Mouse (Mus musculus) midbrain, embryonic 11.5 days (tissue): Measurements from ENCODE around the gene Ralgps1. TPM values are rescaled to one million over a fixed set of nuclear protein-coding genes. Genes with fewer than 3 reads are reported as not detected.

ENCODE experiments used
- ATAC-seq: fragments of 200-750 bp; cut with Nextera tagmentation; 2 replicates; pipeline ENCODE4 v1.8.0; 2017; ENCODE audit warnings: moderate TSS enrichment, moderate library complexity; ENCODE audit not compliant: low FRiP score
- DNase-seq: peaks from one replicate; pipeline ENCODE4 v3.0.0; 2015; ENCODE audit warnings: low spot score; ENCODE audit errors: missing footprints
- H3K27ac ChIP-seq: fragments of 300-500 bp; sonication (generic); 2 replicates; pipeline ENCODE4 v1.5.1; 2014; ENCODE audit warnings: low read depth, low read length
- H3K27me3 ChIP-seq: fragments of 300-500 bp; sonication (generic); 2 replicates; pipeline ENCODE4 v1.6.1; 2014; ENCODE audit warnings: mild to moderate bottlenecking, low read length, moderate library complexity, mixed read lengths; ENCODE audit not compliant: control insufficient read depth, insufficient read depth
- H3K36me3 ChIP-seq: fragments of 300-500 bp; sonication (generic); 2 replicates; pipeline ENCODE4 v1.6.1; 2014; ENCODE audit warnings: mild to moderate bottlenecking, low read length, moderate library complexity, mixed read lengths; ENCODE audit not compliant: control insufficient read depth, insufficient read depth
- H3K4me1 ChIP-seq: fragments of 300-500 bp; sonication (generic); 2 replicates; pipeline ENCODE4 v1.6.1; 2014; ENCODE audit warnings: low read length; ENCODE audit not compliant: control insufficient read depth, insufficient read depth
- H3K4me2 ChIP-seq: fragments of 300-500 bp; sonication (generic); 2 replicates; pipeline ENCODE4 v1.6.1; 2014; ENCODE audit warnings: mild to moderate bottlenecking, moderate library complexity
- H3K4me3 ChIP-seq: fragments of 300-500 bp; sonication (generic); 2 replicates; pipeline ENCODE4 v1.5.1; 2014; ENCODE audit warnings: low read depth, low read length
- H3K9ac ChIP-seq: fragments of 300-500 bp; sonication (generic); 2 replicates; pipeline ENCODE4 v1.6.1; 2014; ENCODE audit warnings: low read length
- H3K9me3 ChIP-seq: fragments of 300-500 bp; sonication (generic); 2 replicates; pipeline ENCODE4 v1.6.1; 2016; ENCODE audit warnings: low read length; ENCODE audit not compliant: control insufficient read depth
- WGBS: fragments of 180-500 bp; shearing (Covaris S2); extraction: QIAGEN DNeasy Blood & Tissue Kit; methylation state at CpG from one replicate; pipeline ENCODE4 v1.1.7; 2014; 5-methylcytosine and 5-hydroxymethylcytosine counted together
- polyA plus RNA-seq: library from polyadenylated mRNA; unstranded; fragments of >200 nt; fragmentation: Nextera tagmentation; extraction: Ambion mirVana; gene quantifications from 2 replicates; pipeline ENCODE4 v1.2.1, GENCODE M21; 2014

Ralgps1 gene
- polyA plus RNA-seq, 1 experiment from 2014 or later = 13.8 TPM

DNA sequence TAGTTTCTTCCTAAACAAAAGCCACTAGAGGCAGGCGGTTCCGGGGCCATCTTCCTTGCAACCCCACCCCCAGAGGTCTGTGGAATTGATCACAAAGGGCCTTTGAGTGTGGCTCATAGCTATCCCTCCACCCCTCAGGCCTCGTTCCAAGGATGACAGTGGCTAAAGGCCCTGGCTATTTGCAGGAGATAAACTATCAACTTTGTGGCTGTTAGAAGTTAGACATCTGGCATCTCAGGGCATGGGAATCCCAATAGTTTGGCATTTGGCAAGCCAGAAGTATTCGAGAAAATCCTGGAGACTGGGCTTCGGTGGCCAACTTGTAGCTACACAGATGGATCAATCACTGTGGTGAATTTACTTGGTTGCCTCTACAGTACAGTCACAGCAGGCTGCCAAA, 137.4 kb downstream of the Ralgps1 start:
- ATAC-seq (no peak), DNase-seq (no peak)
- no peaks in the 10 kb centered on the region for H3K36me3 ChIP-seq

DNA sequence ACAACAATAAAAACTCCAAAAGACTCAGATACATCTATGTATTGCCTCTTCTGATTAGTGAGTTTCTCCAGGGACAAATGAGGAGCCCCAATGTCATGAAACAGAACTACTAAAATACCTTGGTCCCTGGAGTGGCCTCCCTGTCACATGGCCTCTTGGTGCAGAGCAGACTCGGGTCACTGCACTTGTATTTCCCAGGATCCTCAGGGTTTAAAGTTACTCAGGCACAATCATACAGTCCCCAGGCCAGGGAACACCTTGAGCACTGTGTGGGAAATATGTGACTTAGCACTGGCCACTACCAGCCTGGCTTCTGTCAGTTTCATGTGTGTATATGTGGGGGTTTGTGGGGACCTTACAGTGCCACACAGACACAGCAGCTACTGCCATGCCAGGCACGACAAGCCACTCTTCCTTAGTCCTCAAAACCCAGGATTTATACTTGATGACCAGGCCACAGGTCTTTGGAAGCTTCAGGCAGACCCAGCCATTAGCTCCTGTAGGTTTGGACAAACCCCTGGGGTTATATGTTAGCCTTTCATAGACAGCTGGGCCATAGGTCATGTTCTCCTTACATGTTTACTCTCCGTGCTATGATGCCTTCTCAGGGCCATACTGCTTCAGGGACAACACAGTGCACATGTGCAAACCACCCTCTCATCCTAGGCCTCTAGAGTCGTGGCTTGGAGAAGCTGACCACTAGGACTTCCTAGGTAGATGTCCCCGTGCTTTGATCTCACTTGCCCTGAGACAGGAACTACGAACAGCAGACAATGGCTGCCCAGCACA, 138.3 kb downstream of the Ralgps1 start:
- no peak overlapping the region for H3K9ac ChIP-seq
- H3K27me3 ChIP-seq = no peaks in the 10 kb centered on the region
- H3K4me1 ChIP-seq = no peaks in the 10 kb centered on the region
- H3K36me3 ChIP-seq = no peaks in the 10 kb centered on the region
- WGBS = 85% methylated on average over 6 of the region's 6 CpGs
- ATAC-seq (no peak), DNase-seq (no peak)
- no peak overlapping the region for H3K4me3 ChIP-seq
- no peak overlapping the region for H3K27ac ChIP-seq
- no peaks in the 10 kb centered on the region for H3K9me3 ChIP-seq
- H3K4me2 ChIP-seq = no peak overlapping the region

More for the DNA sequence above, 137.4 kb downstream of the Ralgps1 start:
- H3K4me1 ChIP-seq = no peaks in the 10 kb centered on the region
- no peaks in the 10 kb centered on the region for H3K9me3 ChIP-seq
- H3K9ac ChIP-seq = no peak overlapping the region
- H3K27ac ChIP-seq = no peak overlapping the region
- 88% methylated on average over 5 of the region's 5 CpGs for WGBS
- H3K4me3 ChIP-seq = no peak overlapping the region
- no peak overlapping the region for H3K4me2 ChIP-seq
- no peaks in the 10 kb centered on the region for H3K27me3 ChIP-seq

DNA sequence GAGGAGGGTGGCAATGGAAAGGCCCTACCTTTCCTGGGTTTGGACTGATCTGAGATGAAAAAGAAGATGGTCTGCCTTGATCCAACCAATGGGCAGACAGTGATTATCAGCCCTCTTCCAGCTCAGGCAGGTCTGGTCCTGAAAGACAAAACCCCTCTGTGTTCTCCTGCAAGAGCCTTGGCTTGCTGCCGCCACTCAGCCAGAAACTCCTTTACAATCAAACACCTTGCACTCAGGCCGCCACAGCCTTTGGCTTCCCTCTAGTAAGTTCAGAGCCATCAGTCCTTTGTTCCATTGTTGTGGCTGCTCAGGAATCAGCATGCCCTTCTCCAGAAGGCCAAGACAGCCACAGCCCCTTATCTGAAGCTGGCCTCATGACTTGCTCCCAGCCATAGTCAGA, 139.5 kb downstream of the Ralgps1 start:
- Histone ChIP-seq H3K4me2 (no peak overlapping the region), H3K9ac (no peak overlapping the region), H3K4me1 (0 out of 2 replicates have a peak, but pooled peaks cover 2% of the 10 kb centered on the region), H3K4me3 (no peak overlapping the region), H3K27ac (no peak overlapping the region), H3K27me3 (no peaks in the 10 kb centered on the region), H3K9me3 (no peaks in the 10 kb centered on the region), H3K36me3 (no peaks in the 10 kb centered on the region)
- ATAC-seq (no peak), DNase-seq (no peak)
- WGBS = 68% methylated on average over 2 of the region's 2 CpGs

DNA sequence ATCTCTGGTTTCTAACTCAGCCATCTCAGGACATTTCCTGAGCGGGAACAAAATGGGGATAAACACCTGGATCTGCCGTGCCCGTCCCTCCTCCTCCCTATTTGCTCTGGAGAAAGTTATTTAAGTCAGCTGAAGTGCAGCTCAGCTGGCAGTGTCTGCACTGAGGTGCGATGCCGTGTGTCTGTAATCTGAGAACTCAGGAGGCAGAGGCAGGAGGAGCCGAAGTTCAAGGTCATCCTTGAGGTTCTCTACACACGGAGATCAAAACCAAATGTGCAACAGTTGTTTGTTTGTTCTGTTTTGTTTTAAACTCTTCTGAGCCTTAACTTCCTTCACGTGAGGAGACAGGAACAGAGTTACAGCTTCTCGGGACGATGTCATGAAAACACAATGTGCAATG, 140.6 kb downstream of the Ralgps1 start:
- no peaks in the 10 kb centered on the region for H3K36me3 ChIP-seq
- no peak for ATAC-seq
- WGBS = 77% methylated on average over 10 of the region's 10 CpGs

DNA sequence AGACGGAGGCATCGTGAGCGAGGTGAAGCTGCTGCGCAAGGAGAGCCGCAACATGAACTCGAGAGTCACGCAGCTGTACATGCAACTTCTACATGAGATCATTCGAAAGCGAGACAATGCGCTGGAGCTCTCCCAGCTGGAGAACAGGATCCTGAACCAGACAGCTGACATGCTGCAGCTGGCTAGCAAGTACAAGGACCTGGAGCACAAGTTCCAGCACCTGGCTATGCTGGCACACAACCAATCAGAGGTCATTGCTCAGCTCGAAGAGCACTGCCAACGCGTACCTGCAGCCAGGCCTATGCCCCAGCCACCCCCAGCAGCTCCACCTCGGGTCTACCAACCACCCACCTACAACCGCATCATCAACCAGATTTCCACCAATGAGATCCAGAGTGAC, 142.7 kb downstream of the Ralgps1 start:
- no peaks in the 10 kb centered on the region for H3K27me3 ChIP-seq
- H3K4me2 ChIP-seq = no peak overlapping the region
- no peak for ATAC-seq
- DNase-seq = no peak
- no peak overlapping the region for H3K4me3 ChIP-seq
- H3K4me1 ChIP-seq = 0 out of 2 replicates have a peak, but pooled peaks cover 2% of the 10 kb centered on the region
- no peaks in the 10 kb centered on the region for H3K36me3 ChIP-seq
- WGBS = 95% methylated on average over 15 of the region's 15 CpGs
- H3K27ac ChIP-seq = no peak overlapping the region
- no peak overlapping the region for H3K9ac ChIP-seq
- no peaks in the 10 kb centered on the region for H3K9me3 ChIP-seq

More for the DNA sequence above, 140.6 kb downstream of the Ralgps1 start:
- Histone ChIP-seq H3K27me3 (no peaks in the 10 kb centered on the region), H3K4me1 (0 out of 2 replicates have a peak, but pooled peaks cover 2% of the 10 kb centered on the region), H3K27ac (no peak overlapping the region), H3K9me3 (no peaks in the 10 kb centered on the region), H3K9ac (no peak overlapping the region), H3K4me3 (no peak overlapping the region), H3K4me2 (no peak overlapping the region)
- DNase-seq = no peak

- ATAC-seq (no peak), DNase-seq (no peak)
- Histone ChIP-seq H3K9me3 (no peaks in the 10 kb centered on the region), H3K4me1 (0 out of 2 replicates have a peak, but pooled peaks cover 2% of the 10 kb centered on the region), H3K36me3 (no peaks in the 10 kb centered on the region), H3K4me2 (no peak overlapping the region), H3K4me3 (no peak overlapping the region), H3K27me3 (no peaks in the 10 kb centered on the region), H3K27ac (no peak overlapping the region), H3K9ac (no peak overlapping the region)
- 89% methylated on average over 11 of the region's 11 CpGs for WGBS
These were observed 143.2 kb downstream of the Ralgps1 start for GRCm38 (mm10) chr2:33228077-33228476.

DNA sequence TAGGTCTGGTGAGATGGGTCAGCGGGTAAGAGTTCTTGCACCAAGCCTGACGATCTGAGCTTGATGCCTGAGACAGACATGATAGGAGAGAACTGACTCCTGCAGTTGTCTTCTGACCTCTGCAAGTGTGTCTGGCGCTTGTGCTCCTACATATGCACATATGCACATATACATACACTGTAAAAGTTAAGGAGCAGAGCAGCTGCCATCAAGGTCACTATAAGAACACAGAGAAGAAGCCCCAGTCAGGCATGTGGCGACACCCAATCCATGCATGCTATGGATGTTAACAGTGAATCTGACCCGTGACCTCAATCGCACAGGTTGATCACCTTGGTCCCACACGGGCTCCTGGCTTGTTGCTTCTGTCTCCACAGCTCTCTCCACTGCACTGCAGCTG, 145.4 kb downstream of the Ralgps1 start:
- no peak for DNase-seq
- no peak overlapping the region for H3K27ac ChIP-seq
- ATAC-seq = no peak
- no peak overlapping the region for H3K4me2 ChIP-seq
- H3K9me3 ChIP-seq = no peaks in the 10 kb centered on the region
- H3K4me3 ChIP-seq = no peak overlapping the region
- H3K4me1 ChIP-seq = 0 out of 2 replicates have a peak, but pooled peaks cover 2% of the 10 kb centered on the region
- H3K36me3 ChIP-seq = no peaks in the 10 kb centered on the region
- no peaks in the 10 kb centered on the region for H3K27me3 ChIP-seq
- WGBS = 92% methylated on average over 7 of the region's 7 CpGs
- H3K9ac ChIP-seq = no peak overlapping the region

GRCm38 (mm10) chr2:33223656-33224358, 147.5 kb downstream of the Ralgps1 start:
- no peak for ATAC-seq
- Histone ChIP-seq H3K36me3 (no peaks in the 10 kb centered on the region), H3K27ac (no peak overlapping the region)

GRCm38 (mm10) chr2:33222480-33222879, 148.8 kb downstream of the Ralgps1 start:
- H3K9ac ChIP-seq = no peak overlapping the region
- H3K4me2 ChIP-seq = no peak overlapping the region
- H3K27ac ChIP-seq = no peak overlapping the region
- no peak for ATAC-seq
- H3K36me3 ChIP-seq = no peaks in the 10 kb centered on the region
- no peak overlapping the region for H3K4me3 ChIP-seq
- no peaks in the 10 kb centered on the region for H3K27me3 ChIP-seq
- H3K4me1 ChIP-seq = peaks cover 15% of the 10 kb centered on the region
- 88% methylated on average over 6 of the region's 6 CpGs for WGBS
- no peaks in the 10 kb centered on the region for H3K9me3 ChIP-seq
- no peak for DNase-seq

More at GRCm38 (mm10) chr2:33223656-33224358, 147.5 kb downstream of the Ralgps1 start:
- Histone ChIP-seq H3K9ac (no peak overlapping the region), H3K4me3 (no peak overlapping the region), H3K9me3 (no peaks in the 10 kb centered on the region), H3K4me1 (peaks cover 5% of the 10 kb centered on the region), H3K4me2 (no peak overlapping the region), H3K27me3 (no peaks in the 10 kb centered on the region)
- DNase-seq = no peak
- WGBS = 80% methylated on average over 10 of the region's 10 CpGs
